Mouse (Mus musculus) layer of hippocampus, adult 2 months (tissue): Measurements from ENCODE around the gene Akt3. TPM values are rescaled to one million over a fixed set of nuclear protein-coding genes. Genes with fewer than 3 reads are reported as not detected.

Source experiments
- DNase-seq, 2 experiments: peaks; one replicate each; pipeline ENCODE4 v3.0.0; 2022; ENCODE audit warnings: low spot score in 2 of 2
- H3K27ac ChIP-seq: fragments of 200-600 bp; 2 replicates; pipeline ENCODE4 v1.8.1; 2022
- H3K4me3 ChIP-seq: fragments of 200-600 bp; 2 replicates; pipeline ENCODE4 v1.8.1; 2022; ENCODE audit warnings: mild to moderate bottlenecking
- CTCF ChIP-seq: fragments of 200-600 bp; conservative IDR thresholded peaks from 2 replicates; pipeline ENCODE4 v1.8.1; 2022; ENCODE audit warnings: antibody characterized with exemption, mild to moderate bottlenecking, moderate library complexity
- total RNA-seq, 2 experiments: library from RNA; stranded (reverse); gene quantifications; 2 replicates each; pipeline ENCODE4 v1.2.3; 2021

Gene Akt3
- total RNA-seq, 2 experiments from 2014 or later: 253 to 255 TPM

DNA sequence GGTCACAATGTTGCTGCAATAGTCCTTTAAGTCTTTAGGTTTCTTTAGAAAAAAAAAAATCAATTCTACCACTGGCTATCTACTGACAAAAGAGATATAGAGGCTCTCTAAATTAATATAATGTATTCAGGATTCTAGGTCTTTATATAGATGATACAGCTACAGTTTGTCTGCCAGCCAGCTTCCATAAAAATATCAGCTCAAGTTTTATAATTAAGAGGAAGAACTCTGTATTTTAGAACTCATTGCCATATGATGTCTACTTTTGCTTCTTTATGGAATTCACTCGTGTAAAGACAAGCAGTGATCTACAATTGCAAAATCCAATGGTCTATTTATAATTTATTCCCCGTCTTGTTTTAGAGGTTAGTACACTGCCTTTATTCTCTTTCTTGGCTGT, 188.8 kb downstream of the Akt3 start:
- DNase-seq: no peak
- Histone ChIP-seq H3K4me3 (no peak overlapping the region), H3K27ac (no peak overlapping the region)
- TF ChIP-seq CTCF: no peak

DNA sequence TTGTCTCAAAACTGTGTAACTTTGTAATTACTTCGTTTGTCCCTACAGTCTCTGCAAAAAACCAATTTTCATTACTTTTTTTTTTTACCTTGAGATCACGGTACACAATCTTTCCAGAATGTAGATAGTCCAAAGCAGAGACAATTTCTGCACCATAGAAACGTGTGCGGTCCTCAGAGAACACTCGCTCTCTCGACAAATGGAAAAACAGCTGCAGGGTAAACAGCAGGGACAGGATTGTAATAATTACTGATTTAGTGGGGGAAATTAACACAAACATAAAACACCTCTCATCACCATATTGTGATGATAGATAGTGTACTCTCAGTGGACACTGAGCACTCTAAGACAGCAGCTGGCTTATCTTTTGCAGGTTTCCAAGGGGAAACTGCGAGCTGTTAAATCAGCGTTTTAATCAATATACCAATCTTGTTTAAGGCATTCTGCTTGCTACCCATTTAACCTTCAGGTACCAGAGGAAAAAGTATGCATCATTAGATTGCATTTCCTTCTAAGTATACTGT, 190.8 kb downstream of the Akt3 start:
- TF ChIP-seq CTCF: no peak
- DNase-seq: no peak
- no peak overlapping the region for H3K27ac ChIP-seq
- H3K4me3 ChIP-seq: no peak overlapping the region

DNA sequence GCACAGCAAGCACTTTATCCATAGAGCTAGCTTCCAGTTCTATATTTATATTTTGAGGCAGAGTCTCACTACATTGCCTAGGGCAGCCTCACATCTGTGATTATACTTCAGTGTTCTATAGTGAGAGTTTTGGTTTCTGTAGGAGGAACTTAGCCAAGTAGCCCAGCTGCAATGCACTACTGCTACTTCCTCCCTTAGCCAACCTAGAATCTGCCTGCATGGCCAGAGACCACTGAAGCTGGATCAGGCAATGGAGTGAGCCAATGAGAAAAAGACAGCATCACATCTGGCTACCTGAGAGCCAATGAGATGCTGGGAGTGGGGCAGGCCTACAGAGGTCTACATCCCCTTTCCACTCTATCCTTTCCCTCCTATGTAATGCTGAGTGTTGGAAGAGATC, 192.3 kb downstream of the Akt3 start:
- DNase-seq: no peak
- Histone ChIP-seq H3K4me3 (no peak overlapping the region), H3K27ac (0 out of 2 replicates have a peak overlapping the region, but pooled peaks have one; percentile 1)
- no peak for TF ChIP-seq CTCF

DNA sequence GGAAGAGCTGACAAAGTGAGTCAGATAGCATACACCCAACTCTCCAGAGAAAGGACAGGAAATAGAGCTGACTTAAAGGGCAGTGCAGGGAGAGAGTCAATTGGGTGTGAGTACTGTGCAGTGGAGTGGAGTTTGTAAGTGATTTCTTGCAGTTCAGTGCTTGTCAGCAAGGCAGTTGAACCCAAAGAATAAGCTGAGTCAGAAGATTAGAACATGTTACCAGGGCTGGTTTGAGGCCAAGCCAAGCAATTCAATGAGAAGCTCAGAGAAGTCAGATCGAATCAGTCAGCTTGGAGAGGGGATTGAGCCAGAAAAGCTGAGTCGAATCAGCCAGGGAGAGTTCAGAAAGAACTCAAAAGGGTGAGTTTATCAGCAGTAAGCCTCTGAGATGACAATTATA, 196.2 kb downstream of the Akt3 start:
- TF ChIP-seq CTCF: no peak

DNA sequence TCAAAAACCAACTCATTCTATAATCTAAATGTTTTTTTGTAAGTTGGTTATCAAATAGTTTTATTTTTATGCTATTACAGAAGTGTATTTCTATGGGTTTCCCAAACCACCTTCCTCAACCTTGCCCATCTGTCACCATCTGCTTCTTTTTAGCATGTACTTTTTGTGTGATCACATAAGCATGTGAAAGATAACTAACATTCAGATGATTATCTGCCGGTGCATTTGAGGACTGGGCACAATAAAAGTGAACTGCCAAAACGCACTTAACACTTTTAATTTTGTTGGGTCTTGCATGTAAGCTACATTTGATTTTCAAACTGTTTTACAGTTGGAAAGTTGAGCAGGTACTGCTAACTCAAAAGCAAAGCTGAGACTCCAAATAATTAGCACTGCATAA, 203.1 kb downstream of the Akt3 start:
- TF ChIP-seq CTCF: no peak
- DNase-seq: peak in 1 of 2 experiments; percentile 24
- Histone ChIP-seq H3K4me3 (no peak overlapping the region), H3K27ac (peak overlapping the region; percentile 76)

More for the DNA sequence above, 196.2 kb downstream of the Akt3 start:
- no peak for DNase-seq
- no peak overlapping the region for H3K27ac ChIP-seq
- no peak overlapping the region for H3K4me3 ChIP-seq

DNA sequence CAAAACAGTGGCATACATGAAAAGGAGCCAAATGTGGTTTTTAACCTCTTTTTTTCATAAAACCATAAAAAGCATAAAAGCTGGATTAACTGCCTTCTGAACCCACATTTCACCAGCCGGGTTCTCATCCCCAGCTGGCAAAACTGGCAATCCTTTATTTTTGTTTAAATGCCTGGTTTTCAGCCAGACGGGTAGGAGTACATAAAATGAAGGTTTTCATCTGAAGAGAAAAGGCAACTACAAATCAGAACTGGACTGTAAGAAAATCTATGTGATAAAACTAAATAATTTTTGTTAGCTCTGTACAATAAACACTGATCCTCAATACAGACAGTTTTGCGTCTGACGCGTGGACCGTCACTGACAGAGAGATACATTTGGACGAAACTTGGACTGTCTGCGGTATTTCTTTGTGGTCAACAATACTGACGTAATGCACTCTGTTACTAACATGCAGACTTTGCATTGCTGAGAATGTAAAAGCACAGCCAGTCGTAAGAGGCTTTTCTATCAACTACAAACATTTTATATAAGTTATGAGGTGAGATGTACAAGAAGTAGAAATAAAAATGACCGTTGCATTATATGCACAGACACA, 206.5 kb downstream of the Akt3 start:
- TF ChIP-seq CTCF: no peak
- Histone ChIP-seq H3K4me3 (peak overlapping the region; percentile 6; the same call in 1 of the 2 replicates), H3K27ac (peak overlapping the region; percentile 90)
- peak; percentile 62 to 69 for DNase-seq

DNA sequence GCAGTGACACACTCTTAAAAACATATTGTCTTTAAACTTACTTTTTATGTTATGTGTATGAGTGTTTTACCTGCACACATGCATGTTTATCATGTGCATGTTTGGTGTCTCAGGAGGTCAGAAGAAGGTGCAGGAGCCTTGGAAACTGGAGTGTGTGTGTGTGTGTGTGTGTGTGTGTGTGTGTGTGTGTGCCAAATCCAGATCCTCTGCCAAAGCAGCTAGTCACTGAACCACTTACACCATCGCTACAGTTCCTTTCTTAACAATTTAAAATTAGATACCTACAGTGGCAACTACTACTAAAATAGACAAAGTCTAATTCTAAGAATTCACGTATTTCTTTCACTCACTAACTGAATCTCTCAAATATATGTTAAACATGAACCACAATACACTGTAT, 209.2 kb downstream of the Akt3 start:
- no peak overlapping the region for H3K4me3 ChIP-seq
- peak overlapping the region; percentile 51; the same call in 1 of the 2 replicates for H3K27ac ChIP-seq
- TF ChIP-seq CTCF: no peak
- DNase-seq: no peak

DNA sequence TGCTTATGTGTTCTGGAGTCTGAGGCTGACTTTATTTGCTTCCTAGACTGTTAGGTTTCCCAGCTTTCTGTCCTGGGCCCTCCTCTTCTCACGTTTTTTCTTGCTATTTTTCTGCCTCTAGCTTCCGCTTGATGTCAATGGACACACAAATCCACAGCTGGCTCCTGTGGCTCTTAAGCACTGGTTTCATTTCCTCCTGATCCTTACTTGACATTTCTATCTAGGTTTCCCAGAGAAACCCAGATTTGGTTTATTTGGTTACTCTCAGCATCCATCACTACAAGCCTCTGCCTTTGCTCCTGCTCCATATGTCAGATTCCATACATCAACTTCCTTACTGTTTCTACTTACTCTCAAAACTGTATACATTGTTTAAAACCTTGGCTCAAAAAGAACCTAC, 211.0 kb downstream of the Akt3 start:
- Histone ChIP-seq H3K4me3 (no peak overlapping the region), H3K27ac (peak overlapping the region; percentile 20; the same call in 1 of the 2 replicates)
- TF ChIP-seq CTCF: no peak
- no peak for DNase-seq

DNA sequence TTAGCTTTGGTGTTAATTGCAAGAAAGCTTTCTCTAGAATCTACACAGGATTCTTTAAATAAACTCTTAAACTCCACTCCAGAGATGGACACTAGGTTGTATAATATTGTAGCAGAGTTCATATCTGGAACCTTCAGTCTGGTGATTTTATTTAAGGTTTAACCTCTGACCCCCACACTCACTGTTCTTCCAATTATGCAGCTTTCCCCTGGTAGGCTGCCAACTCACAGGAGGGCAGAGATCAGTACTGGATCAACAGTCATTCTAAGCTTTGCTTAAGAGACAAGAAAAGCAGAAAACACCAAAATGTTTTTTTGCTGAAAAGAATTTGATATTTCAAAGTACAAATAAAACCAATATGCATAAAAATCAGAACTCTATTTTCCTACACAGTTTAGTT, 212.1 kb downstream of the Akt3 start:
- peak overlapping the region; percentile 20; the same call in 1 of the 2 replicates for H3K27ac ChIP-seq
- TF ChIP-seq CTCF: no peak
- no peak overlapping the region for H3K4me3 ChIP-seq
- no peak for DNase-seq

DNA sequence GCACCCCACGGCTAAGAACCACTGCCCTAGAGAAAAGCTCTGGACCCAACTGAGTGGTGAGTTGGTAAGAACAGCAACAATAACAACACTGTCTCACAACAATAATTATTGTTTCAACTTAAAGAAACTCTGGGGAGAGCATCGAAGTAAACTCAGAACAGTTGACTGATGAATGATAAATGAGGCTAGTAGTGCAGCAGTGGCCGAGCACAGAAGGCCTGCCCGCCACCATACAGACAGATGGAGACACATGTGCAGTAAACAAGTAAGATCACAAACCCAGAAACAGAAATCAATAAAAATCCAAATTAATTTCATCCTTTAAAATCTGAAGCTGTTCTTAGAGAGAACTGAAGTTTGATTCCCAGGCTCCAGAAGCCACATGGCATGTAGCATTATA, 217.9 kb downstream of the Akt3 start:
- DNase-seq: no peak
- no peak overlapping the region for H3K4me3 ChIP-seq
- peak overlapping the region; percentile 82 for H3K27ac ChIP-seq
- TF ChIP-seq CTCF: no peak

DNA sequence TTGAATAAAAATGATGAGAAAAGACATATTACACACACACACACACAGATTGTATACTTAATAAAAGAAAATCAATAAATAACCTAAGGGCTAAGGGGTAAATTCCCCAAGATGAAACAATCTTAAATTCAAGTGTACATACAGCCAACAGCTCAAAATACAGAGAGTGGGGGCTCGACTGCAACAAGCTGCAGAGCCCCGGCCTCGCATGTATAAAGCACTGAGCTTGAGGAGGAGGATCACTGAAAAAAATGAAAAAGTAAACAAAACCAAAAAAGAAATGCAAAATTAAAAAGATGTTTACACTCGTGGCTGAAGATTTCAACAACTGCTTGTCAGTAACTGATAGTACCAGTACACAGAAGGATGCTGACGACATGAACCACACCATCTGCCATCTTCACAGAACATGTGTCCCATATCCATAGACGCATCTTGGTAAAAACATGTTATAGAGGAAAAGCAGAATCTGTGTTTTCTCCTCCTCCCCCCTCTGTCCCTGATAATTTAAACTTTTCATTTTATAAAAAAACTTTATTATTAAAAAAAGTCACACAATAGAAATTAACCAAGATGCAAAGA, 218.8 kb downstream of the Akt3 start:
- DNase-seq: peak; percentile 52 to 60
- TF ChIP-seq CTCF: no peak
- Histone ChIP-seq H3K27ac (peak overlapping the region; percentile 82), H3K4me3 (no peak overlapping the region)

DNA sequence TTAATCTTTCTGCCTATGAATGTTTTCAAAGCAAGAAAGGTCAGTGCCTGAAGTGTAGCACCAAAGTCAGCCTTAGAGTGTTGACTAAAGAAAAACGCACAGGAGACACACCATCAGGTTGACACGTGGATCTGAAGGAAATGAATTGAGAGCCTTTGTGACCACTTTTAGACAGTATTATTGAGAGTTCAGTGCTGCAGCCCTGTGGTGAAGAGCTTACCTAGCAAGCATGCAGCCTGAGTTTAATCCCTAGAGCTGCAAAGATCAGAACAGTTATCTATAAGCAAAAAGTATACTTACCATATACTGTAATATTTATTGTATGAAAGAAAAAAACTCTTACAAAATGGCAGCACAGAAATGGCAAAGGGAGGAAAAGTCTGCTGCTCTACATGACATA, 219.6 kb downstream of the Akt3 start:
- Histone ChIP-seq H3K4me3 (no peak overlapping the region), H3K27ac (peak overlapping the region; percentile 82)
- DNase-seq: no peak
- peak; percentile 55 for TF ChIP-seq CTCF

DNA sequence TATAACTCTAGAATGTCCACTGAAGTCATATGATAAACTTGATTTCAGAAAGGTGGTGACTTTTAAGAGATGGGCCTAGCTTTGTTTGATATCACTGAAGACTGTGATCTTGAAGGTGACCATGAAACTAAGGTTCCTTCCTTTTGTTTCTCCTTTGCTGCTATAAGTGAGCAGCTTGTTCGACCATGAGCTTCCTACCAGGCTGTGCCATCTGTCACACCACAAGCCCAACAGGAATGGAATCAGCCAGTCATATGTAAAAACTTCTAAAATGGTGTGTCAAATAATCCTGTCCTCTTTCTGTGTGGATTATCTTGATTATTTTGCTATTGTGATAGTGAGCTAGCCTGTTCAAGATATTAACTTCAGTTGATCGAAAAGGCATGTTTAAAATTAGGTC, 222.5 kb downstream of the Akt3 start:
- peak overlapping the region; percentile 12 for H3K27ac ChIP-seq
- no peak for TF ChIP-seq CTCF
- H3K4me3 ChIP-seq: no peak overlapping the region
- no peak for DNase-seq

DNA sequence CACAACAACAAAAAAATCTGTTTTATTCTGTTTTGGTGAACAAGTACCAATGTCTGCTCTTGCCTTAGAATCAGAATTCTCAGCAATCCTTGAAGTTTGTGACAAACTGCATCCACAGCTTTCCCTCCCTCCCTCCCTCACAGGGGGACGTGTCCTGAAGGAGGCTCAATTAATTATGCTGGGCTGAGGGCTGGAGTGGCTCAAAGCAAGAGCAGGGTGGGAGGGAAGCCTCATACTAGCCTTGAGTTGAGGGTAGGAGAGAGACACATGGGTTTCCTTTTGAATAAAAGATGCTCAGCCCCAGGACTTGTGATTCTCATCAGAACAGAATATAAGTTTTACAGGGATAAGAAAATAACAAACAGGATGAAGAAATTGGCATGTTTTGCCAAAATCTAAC, 225.8 kb downstream of the Akt3 start:
- no peak overlapping the region for H3K4me3 ChIP-seq
- TF ChIP-seq CTCF: no peak
- DNase-seq: no peak
- H3K27ac ChIP-seq: 0 out of 2 replicates have a peak overlapping the region, but pooled peaks have one; percentile 16
